Mouse (Mus musculus): ENCODE results near the gene Sit1.

GRCm38 (mm10) chr4:43497946-43498345 lies 14.4 kb upstream of the Sit1 start:
- TF ChIP-seq CTCF (IDR thresholded peaks at IDR 0.05; ENCODE audit: control insufficient read depth, insufficient read depth, insufficient read length) (no peak), CEBPB (IDR thresholded peaks at IDR 0.05; ENCODE audit: low read depth) (no peak)

All from C2C12 (cell line).